Mouse (Mus musculus): ENCODE data around the gene Zc3h7a. TPM values are rescaled to one million over a fixed set of nuclear protein-coding genes. Genes with fewer than 3 reads are reported as not detected.
A peak's percentile ranks its signal among the peaks of the same experiment; 100 is the strongest.

Zc3h7a gene
- polyA plus RNA-seq, 1 experiment from 2014 or later: 74.0 TPM

GRCm38 (mm10) chr16:11193231-11193630 lies 17.0 kb upstream of the Zc3h7a start:
- Histone ChIP-seq H3K4me1 (replicated peaks; ENCODE audit: control insufficient read depth, insufficient read depth, low read length) (no peaks in the 10 kb centered on the region), H3K9me3 (ENCODE audit: control insufficient read depth, low read length) (no peaks in the 10 kb centered on the region), H3K27me3 (ENCODE audit: control insufficient read depth, insufficient read depth, low read length) (no peaks in the 10 kb centered on the region), H3K9ac (no peak overlapping the region), H3K4me2 (replicated peaks) (no peak overlapping the region), H3K27ac (no peak overlapping the region), H3K4me3 (replicated peaks; ENCODE audit: low read length) (no peak overlapping the region), H3K36me3 (replicated peaks; ENCODE audit: control insufficient read depth, insufficient read depth) (peaks cover 70% of the 10 kb centered on the region)
- ATAC-seq (ENCODE audit: low FRiP score) (no peak), DNase-seq (ENCODE audit: low spot score) (no peak)
- 94% methylated on average over 2 of the region's 2 CpGs for WGBS

DNA sequence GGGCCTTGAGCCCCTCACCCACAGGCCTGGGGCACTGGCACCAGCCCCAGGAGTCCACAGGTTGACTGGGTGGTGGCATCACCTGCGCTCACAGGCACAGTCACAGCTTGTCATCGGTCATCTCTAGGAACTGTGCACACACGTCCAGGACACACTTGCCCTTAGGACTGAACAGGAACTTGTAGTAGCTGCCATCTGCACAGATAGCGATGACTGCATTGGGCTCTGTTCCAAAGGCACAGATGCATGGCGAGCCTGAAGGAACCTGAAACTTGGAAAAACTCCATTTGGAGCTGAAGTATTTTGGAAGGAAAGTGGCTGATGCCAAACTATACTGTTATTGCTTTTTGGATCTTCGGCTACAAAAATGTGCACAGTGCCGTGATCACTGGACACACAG lies 14.0 kb upstream of the Zc3h7a start:
- no peak overlapping the region for H3K4me3 ChIP-seq (replicated peaks; ENCODE audit: low read length)
- peaks cover 40% of the 10 kb centered on the region for H3K36me3 ChIP-seq (replicated peaks; ENCODE audit: control insufficient read depth, insufficient read depth)
- no peak overlapping the region for H3K4me2 ChIP-seq (replicated peaks)
- no peaks in the 10 kb centered on the region for H3K4me1 ChIP-seq (replicated peaks; ENCODE audit: control insufficient read depth, insufficient read depth, low read length)
- ATAC-seq (ENCODE audit: low FRiP score): no peak
- no peak for DNase-seq (ENCODE audit: low spot score)
- 90% methylated on average over 7 of the region's 7 CpGs for WGBS
- no peaks in the 10 kb centered on the region for H3K27me3 ChIP-seq (ENCODE audit: control insufficient read depth, insufficient read depth, low read length)
- no peak overlapping the region for H3K27ac ChIP-seq
- no peak overlapping the region for H3K9ac ChIP-seq
- no peaks in the 10 kb centered on the region for H3K9me3 ChIP-seq (ENCODE audit: control insufficient read depth, low read length)

GRCm38 (mm10) chr16:11177404-11177803 lies 1.2 kb upstream of the Zc3h7a start:
- Histone ChIP-seq H3K36me3 (replicated peaks; ENCODE audit: control insufficient read depth, insufficient read depth) (no peaks in the 10 kb centered on the region), H3K4me3 (replicated peaks; ENCODE audit: low read length) (no peak overlapping the region), H3K27ac (no peak overlapping the region), H3K9me3 (ENCODE audit: control insufficient read depth, low read length) (no peaks in the 10 kb centered on the region), H3K27me3 (ENCODE audit: control insufficient read depth, insufficient read depth, low read length) (no peaks in the 10 kb centered on the region), H3K4me2 (replicated peaks) (no peak overlapping the region), H3K9ac (no peak overlapping the region), H3K4me1 (replicated peaks; ENCODE audit: control insufficient read depth, insufficient read depth, low read length) (peaks cover 15% of the 10 kb centered on the region)
- WGBS: 77% methylated on average over 2 of the region's 2 CpGs
- ATAC-seq (ENCODE audit: low FRiP score) (no peak), DNase-seq (ENCODE audit: low spot score) (no peak)

DNA sequence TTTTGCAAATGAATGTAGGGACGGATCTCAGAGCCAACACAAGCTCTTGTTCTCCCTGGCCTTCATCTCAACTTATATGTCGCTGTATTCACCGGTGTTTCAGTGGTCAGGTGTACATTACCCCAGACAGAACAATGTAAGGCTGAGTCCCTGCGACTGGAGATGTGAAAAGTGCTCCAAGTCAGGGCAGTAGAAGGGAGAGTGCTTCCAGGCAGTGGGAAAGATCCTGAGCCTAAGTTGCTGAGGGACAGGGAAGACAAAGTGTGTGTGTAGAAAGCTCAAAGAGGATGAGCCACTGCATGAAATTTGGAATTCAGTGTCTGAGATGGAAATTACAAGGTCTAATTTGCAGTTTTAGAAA lies 671 bp upstream of the Zc3h7a start:
- H3K27ac ChIP-seq: peak overlapping the region; percentile 88; the same call in 1 of the 2 replicates
- 1% methylated on average over 4 of the region's 4 CpGs for WGBS
- ATAC-seq (ENCODE audit: low FRiP score): no peak

DNA sequence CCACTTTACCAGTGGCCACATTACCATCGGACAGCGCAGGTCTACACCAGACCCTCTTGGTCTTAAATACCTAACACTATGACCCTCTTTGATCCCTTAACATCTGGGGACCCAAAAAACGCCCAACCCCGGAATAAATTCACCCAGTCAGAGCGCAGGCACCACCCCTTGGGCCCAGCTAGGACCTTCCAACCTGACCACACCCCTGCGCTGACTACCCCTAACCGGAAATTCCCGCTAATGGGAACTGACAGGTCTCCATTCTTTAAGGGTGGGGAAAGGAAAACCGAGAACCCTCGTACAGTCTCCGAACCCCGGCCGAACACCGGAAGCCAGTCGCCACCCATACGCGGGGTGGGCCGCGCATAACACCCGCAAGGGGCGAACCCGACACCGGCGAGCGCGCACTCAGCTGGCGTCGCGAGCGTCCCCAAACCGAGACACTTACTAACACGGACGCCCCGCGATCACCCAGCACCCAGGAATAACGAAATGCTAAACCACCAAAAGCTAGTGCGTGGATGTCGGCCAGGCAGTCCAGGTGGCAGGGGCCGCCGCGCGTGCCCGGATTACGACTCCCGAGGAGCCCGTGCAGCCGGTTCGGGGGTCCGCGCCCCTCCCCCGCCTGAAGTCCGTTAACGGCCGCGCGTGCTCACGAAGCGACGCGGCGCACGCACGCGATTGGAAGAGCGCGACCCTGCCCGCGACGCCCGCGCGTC lies 545 bp downstream of the Zc3h7a start:
- no peaks in the 10 kb centered on the region for H3K27me3 ChIP-seq (ENCODE audit: control insufficient read depth, insufficient read depth, low read length)

More for the DNA sequence above, 671 bp upstream of the Zc3h7a start:
- Histone ChIP-seq H3K9ac (peak overlapping the region; percentile 80), H3K9me3 (ENCODE audit: control insufficient read depth, low read length) (no peaks in the 10 kb centered on the region), H3K36me3 (replicated peaks; ENCODE audit: control insufficient read depth, insufficient read depth) (no peaks in the 10 kb centered on the region), H3K4me3 (replicated peaks; ENCODE audit: low read length) (peak overlapping the region; percentile 96), H3K27me3 (ENCODE audit: control insufficient read depth, insufficient read depth, low read length) (no peaks in the 10 kb centered on the region), H3K4me2 (replicated peaks) (peak overlapping the region; percentile 67), H3K4me1 (replicated peaks; ENCODE audit: control insufficient read depth, insufficient read depth, low read length) (peaks cover 15% of the 10 kb centered on the region)
- no peak for DNase-seq (ENCODE audit: low spot score)

DNA sequence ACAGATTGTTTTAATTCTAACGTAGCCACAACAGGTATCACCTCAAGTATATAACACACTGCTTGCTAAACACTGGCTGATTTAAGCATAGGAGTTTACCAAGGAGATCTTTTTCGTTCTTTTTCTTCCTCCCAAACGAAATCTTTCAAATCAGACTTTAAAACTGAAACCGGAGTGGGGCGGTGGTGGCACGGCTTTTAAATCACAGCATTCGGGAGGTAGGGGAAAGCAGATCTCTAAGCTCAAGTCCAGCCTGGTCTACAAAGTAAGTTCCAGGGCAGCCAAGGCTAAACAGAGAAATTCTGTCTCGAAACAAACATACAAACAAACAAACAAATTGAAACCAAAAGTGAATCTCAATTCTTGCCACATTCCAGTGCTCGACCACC lies 1.1 kb downstream of the Zc3h7a start:
- WGBS: 16% methylated on average over 9 of the region's 9 CpGs
- Histone ChIP-seq H3K27ac (peak overlapping the region; percentile 88; the same call in 1 of the 2 replicates), H3K9ac (peak overlapping the region; percentile 80), H3K4me1 (replicated peaks; ENCODE audit: control insufficient read depth, insufficient read depth, low read length) (peaks cover 15% of the 10 kb centered on the region), H3K36me3 (replicated peaks; ENCODE audit: control insufficient read depth, insufficient read depth) (no peaks in the 10 kb centered on the region), H3K27me3 (ENCODE audit: control insufficient read depth, insufficient read depth, low read length) (no peaks in the 10 kb centered on the region), H3K4me3 (replicated peaks; ENCODE audit: low read length) (peak overlapping the region; percentile 96), H3K9me3 (ENCODE audit: control insufficient read depth, low read length) (no peaks in the 10 kb centered on the region), H3K4me2 (replicated peaks) (peak overlapping the region; percentile 67)
- ATAC-seq (ENCODE audit: low FRiP score): no peak
- no peak for DNase-seq (ENCODE audit: low spot score)

More for the DNA sequence above, 545 bp downstream of the Zc3h7a start:
- no peaks in the 10 kb centered on the region for H3K36me3 ChIP-seq (replicated peaks; ENCODE audit: control insufficient read depth, insufficient read depth)
- peak overlapping the region; percentile 67 for H3K4me2 ChIP-seq (replicated peaks)
- H3K9ac ChIP-seq: peak overlapping the region; percentile 80
- 1% methylated on average over 71 of the region's 72 CpGs for WGBS
- no peaks in the 10 kb centered on the region for H3K9me3 ChIP-seq (ENCODE audit: control insufficient read depth, low read length)
- H3K4me3 ChIP-seq (replicated peaks; ENCODE audit: low read length): peak overlapping the region; percentile 96
- peaks cover 15% of the 10 kb centered on the region for H3K4me1 ChIP-seq (replicated peaks; ENCODE audit: control insufficient read depth, insufficient read depth, low read length)
- peak overlapping the region; percentile 88 for H3K27ac ChIP-seq
- peak; percentile 61 for ATAC-seq (ENCODE audit: low FRiP score)
- no peak for DNase-seq (ENCODE audit: low spot score)

GRCm38 (mm10) chr16:11174671-11175081 lies 1.5 kb downstream of the Zc3h7a start:
- Histone ChIP-seq H3K27ac (no peak overlapping the region), H3K9me3 (ENCODE audit: control insufficient read depth, low read length) (no peaks in the 10 kb centered on the region), H3K36me3 (replicated peaks; ENCODE audit: control insufficient read depth, insufficient read depth) (no peaks in the 10 kb centered on the region), H3K9ac (peak overlapping the region; percentile 80), H3K4me2 (replicated peaks) (peak overlapping the region; percentile 67), H3K4me1 (replicated peaks; ENCODE audit: control insufficient read depth, insufficient read depth, low read length) (peaks cover 15% of the 10 kb centered on the region), H3K27me3 (ENCODE audit: control insufficient read depth, insufficient read depth, low read length) (no peaks in the 10 kb centered on the region), H3K4me3 (replicated peaks; ENCODE audit: low read length) (peak overlapping the region; percentile 96)
- WGBS: 6% methylated on average over 10 of the region's 10 CpGs
- no peak for ATAC-seq (ENCODE audit: low FRiP score)
- DNase-seq (ENCODE audit: low spot score): peak; percentile 66

DNA sequence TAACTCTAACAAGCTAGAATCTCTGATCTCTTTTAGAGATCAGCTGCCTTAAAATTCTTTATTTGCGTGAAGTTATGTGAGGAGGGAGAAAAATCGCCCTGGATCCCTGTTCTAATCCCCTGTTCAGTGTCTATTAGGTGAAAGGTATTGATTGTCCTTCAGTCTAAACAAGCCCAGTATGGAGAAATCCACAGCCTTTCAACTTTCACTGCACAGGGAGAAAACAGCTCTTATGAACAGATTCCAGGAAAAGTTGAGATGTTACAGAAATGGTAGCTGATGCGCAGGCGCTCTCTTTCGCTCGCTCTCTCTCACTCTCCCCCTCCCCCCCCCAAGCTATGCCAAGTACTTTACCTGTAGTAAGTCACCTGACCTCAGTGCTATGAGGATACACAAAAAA lies 4.5 kb downstream of the Zc3h7a start:
- Histone ChIP-seq H3K27me3 (ENCODE audit: control insufficient read depth, insufficient read depth, low read length) (no peaks in the 10 kb centered on the region), H3K4me2 (replicated peaks) (no peak overlapping the region), H3K4me1 (replicated peaks; ENCODE audit: control insufficient read depth, insufficient read depth, low read length) (peaks cover 10% of the 10 kb centered on the region; the same call in 1 of the 2 replicates), H3K4me3 (replicated peaks; ENCODE audit: low read length) (no peak overlapping the region), H3K9ac (no peak overlapping the region), H3K27ac (no peak overlapping the region), H3K36me3 (replicated peaks; ENCODE audit: control insufficient read depth, insufficient read depth) (no peaks in the 10 kb centered on the region), H3K9me3 (ENCODE audit: control insufficient read depth, low read length) (no peaks in the 10 kb centered on the region)
- DNase-seq (ENCODE audit: low spot score) (no peak), ATAC-seq (ENCODE audit: low FRiP score) (no peak)
- 93% methylated on average over 6 of the region's 6 CpGs for WGBS

- Histone ChIP-seq H3K27ac (no peak overlapping the region), H3K27me3 (ENCODE audit: control insufficient read depth, insufficient read depth, low read length) (no peaks in the 10 kb centered on the region), H3K36me3 (replicated peaks; ENCODE audit: control insufficient read depth, insufficient read depth) (peaks cover 16% of the 10 kb centered on the region), H3K9ac (no peak overlapping the region), H3K4me3 (replicated peaks; ENCODE audit: low read length) (no peak overlapping the region), H3K9me3 (ENCODE audit: control insufficient read depth, low read length) (no peaks in the 10 kb centered on the region), H3K4me2 (replicated peaks) (no peak overlapping the region), H3K4me1 (replicated peaks; ENCODE audit: control insufficient read depth, insufficient read depth, low read length) (no peaks in the 10 kb centered on the region; the same call in 1 of the 2 replicates)
- DNase-seq (ENCODE audit: low spot score) (no peak), ATAC-seq (ENCODE audit: low FRiP score) (no peak)
- 90% methylated on average over 2 of the region's 2 CpGs for WGBS
These were observed 9.8 kb downstream of the Zc3h7a start for GRCm38 (mm10) chr16:11166431-11166830.
